Mouse (Mus musculus): ENCODE data around the gene Adam12. TPM values are rescaled to one million over a fixed set of nuclear protein-coding genes. Genes with fewer than 3 reads are reported as not detected.
"Not testable (repeated sequence)": the region's sequence is repeated elsewhere in the genome, so short reads cannot be mapped to it uniquely, and the experiment has no call there.

Adam12 gene
- total RNA-seq, 2 experiments from 2014 or later, result 3.5 to 4.9 TPM

GRCm38 (mm10) chr7:133909833-133910375 lies 322.0 kb downstream of the Adam12 start:
- intact Hi-C loops (cut with DNase I), result no loop called here
- TF ChIP-seq CTCF (IDR thresholded peaks at IDR 0.05), result no peak
- Histone ChIP-seq H3K4me3 (no peak overlapping the region), H3K27ac (no peak overlapping the region)
- DNase-seq (ENCODE audit: extremely low spot score in 1 of 2, low spot score in 2 of 2), result no peak

- TF ChIP-seq CTCF (IDR thresholded peaks at IDR 0.05), result no peak
- Histone ChIP-seq H3K4me3 (no peak overlapping the region), H3K27ac (no peak overlapping the region)
- no peak for DNase-seq (ENCODE audit: extremely low spot score in 1 of 2, low spot score in 2 of 2)
- intact Hi-C loops (cut with DNase I), result no loop called here
Observed at GRCm38 (mm10) chr7:133908966-133909365, 323.0 kb downstream of the Adam12 start.

DNA sequence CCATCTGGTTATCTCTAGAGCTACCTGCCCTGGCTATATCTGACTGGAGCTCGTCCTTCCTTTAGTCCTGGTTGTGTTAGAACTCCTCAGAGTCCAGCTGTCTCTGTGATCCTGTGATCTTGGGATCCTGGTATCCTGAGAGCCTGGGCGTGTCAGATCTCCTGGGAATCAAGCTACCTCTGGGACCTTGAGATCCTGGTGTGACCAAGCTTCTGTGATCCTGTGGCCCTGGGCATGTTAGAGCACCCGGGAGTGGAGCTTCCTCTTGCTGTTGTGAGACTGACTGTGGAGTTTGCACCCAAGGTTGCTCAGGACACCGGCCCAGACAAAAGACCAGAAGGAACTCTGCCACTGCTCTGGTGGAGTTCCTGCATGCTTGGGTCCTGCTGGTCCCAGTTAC lies 332.6 kb downstream of the Adam12 start:
- no peak for TF ChIP-seq CTCF (IDR thresholded peaks at IDR 0.05)

DNA sequence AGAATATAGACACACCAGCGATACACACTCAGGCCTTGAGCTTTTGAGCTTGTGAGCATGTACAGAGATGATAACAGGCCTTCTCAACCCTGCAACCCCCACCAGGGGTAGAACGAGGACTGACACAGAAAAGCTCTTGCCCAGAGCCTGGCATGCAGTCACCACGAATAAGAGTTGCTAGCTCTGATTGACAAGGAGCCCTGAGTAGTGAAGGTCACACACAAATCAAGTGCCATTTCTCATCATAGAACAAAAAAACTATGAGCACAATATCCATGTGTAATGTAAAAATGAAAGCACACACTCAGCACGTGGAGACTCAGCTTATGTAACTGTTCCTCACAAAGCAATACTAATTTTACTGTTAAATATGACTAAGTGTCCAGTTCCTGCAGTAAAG lies 340.1 kb downstream of the Adam12 start:
- TF ChIP-seq CTCF (IDR thresholded peaks at IDR 0.05), result no peak

More for the DNA sequence above, 332.6 kb downstream of the Adam12 start:
- H3K27ac ChIP-seq, result no peak overlapping the region
- intact Hi-C loops (cut with DNase I), result no loop called here
- no peak overlapping the region for H3K4me3 ChIP-seq
- no peak for DNase-seq (ENCODE audit: extremely low spot score in 1 of 2, low spot score in 2 of 2)

DNA sequence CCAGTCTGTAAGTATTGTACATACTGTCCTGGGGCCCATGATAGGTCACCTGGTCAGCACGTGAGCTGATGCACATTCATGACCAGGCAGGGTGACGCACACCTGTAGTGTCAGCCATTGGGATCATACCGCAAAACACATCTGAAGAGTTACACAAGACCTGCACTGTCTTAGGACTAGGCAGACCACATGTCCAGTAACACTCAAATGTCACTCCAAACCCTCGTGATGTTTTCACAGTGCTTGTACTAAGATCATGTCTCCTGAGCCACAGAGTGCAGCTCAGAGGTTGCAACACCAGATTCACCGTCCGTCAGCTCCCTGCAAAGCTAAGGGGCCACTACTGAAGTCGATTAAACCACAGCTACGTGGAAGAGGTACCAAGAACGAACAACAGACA lies 340.6 kb downstream of the Adam12 start:
- intact Hi-C loops (cut with DNase I), result no loop called here
- no peak for DNase-seq (ENCODE audit: extremely low spot score in 1 of 2, low spot score in 2 of 2)
- Histone ChIP-seq H3K4me3 (no peak overlapping the region), H3K27ac (no peak overlapping the region)
- TF ChIP-seq CTCF (IDR thresholded peaks at IDR 0.05), result no peak

More for the DNA sequence above, 340.1 kb downstream of the Adam12 start:
- no peak for DNase-seq (ENCODE audit: extremely low spot score in 1 of 2, low spot score in 2 of 2)
- intact Hi-C loops (cut with DNase I), result no loop called here
- H3K27ac ChIP-seq, result no peak overlapping the region
- H3K4me3 ChIP-seq, result no peak overlapping the region

DNA sequence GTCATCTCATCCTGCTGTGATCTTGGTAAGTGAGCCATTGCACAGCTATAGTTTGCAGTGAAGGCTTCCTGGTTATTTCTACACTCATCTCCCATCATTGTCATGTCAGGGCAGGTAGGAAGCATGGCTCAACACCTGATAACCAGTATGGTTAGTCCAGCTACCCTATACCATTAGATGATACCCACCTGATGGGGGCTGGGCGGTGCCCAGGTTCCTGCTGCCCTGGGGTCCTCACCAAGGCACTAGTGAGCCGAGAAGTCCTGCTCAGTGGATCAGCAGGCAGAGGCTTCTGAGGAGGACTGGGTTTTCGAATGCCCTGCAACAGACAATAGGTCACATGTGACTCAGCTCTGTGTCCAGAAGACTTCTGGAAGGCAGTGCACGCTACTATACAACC lies 342.0 kb downstream of the Adam12 start:
- no peak overlapping the region for H3K4me3 ChIP-seq
- no peak overlapping the region for H3K27ac ChIP-seq
- DNase-seq (ENCODE audit: extremely low spot score in 1 of 2, low spot score in 2 of 2), result no peak
- TF ChIP-seq CTCF (IDR thresholded peaks at IDR 0.05), result no peak
- intact Hi-C loops (cut with DNase I), result no loop called here

- no peak for DNase-seq (ENCODE audit: extremely low spot score in 1 of 2, low spot score in 2 of 2)
- TF ChIP-seq CTCF (IDR thresholded peaks at IDR 0.05), result no peak
- Histone ChIP-seq H3K4me3 (no peak overlapping the region), H3K27ac (no peak overlapping the region)
- intact Hi-C loops (cut with DNase I), result no loop called here
Observed at GRCm38 (mm10) chr7:133888926-133889920, 342.7 kb downstream of the Adam12 start.

DNA sequence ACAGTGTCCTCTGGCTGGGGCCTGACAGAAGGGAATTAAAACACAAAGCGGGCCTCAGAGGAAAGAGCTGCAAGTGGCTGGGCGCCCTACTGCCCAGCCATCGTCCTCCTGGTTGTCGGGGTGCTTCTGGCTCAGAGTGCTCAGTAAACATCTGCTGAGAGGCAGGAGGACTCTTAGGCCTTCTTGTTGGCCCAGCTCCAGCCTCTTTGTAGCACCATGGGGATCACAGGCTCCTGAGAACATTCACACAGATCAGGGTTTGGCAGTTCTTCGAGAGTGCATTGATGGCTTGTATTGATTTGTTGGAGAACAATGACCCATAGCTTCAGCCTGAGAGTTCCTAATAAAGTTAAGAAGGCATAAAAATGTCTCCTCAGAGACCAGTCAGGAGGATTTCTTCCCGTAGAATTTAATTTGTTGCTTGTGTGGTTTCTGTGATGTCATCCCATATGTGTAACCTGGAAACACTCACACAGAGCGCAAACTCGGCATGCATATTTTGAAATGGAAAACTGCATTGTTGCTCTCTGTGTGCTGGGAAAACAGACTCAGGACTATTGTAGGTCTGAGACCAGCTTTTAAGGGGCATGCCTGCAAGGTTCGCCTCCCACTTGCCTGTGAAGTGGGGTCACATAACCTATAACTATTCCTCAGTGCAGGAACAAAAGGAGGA lies 347.1 kb downstream of the Adam12 start:
- intact Hi-C loops (cut with DNase I); DNase-seq (ENCODE audit: extremely low spot score in 1 of 2, low spot score in 2 of 2); H3K4me3 ChIP-seq; H3K27ac ChIP-seq: not testable (repeated sequence)

GRCm38 (mm10) chr7:133879761-133880160 lies 352.2 kb downstream of the Adam12 start:
- H3K4me3 ChIP-seq, result no peak overlapping the region
- intact Hi-C loops (cut with DNase I), result no loop called here
- DNase-seq (ENCODE audit: extremely low spot score in 1 of 2, low spot score in 2 of 2), result no peak
- no peak for TF ChIP-seq CTCF (IDR thresholded peaks at IDR 0.05)
- H3K27ac ChIP-seq, result no peak overlapping the region

- DNase-seq (ENCODE audit: extremely low spot score in 1 of 2, low spot score in 2 of 2), result no peak
- no peak for TF ChIP-seq CTCF (IDR thresholded peaks at IDR 0.05)
- Histone ChIP-seq H3K27ac (no peak overlapping the region), H3K4me3 (no peak overlapping the region)
- intact Hi-C loops (cut with DNase I), result no loop called here
Observed at GRCm38 (mm10) chr7:133876646-133877342, 355.2 kb downstream of the Adam12 start.

DNA sequence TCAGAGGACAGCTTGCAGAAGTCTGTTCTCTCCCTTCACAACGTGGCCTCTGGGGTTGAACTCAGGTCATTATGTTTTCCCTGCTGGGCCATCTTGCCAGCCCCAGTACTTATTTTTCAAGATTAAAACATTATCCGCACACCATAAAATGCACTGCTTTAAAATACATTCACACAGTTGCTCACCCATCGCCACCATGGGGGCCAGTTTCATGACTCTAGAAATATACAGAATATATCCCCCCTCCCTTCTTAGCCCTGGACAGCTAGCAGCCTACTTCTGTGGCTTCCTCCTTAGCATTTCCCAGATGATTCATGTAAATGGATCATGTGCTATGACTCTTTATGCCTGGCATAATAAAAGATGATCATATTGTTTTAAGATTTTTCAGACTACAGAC lies 355.8 kb downstream of the Adam12 start:
- no peak overlapping the region for H3K4me3 ChIP-seq
- H3K27ac ChIP-seq, result no peak overlapping the region
- DNase-seq (ENCODE audit: extremely low spot score in 1 of 2, low spot score in 2 of 2), result no peak
- intact Hi-C loops (cut with DNase I), result no loop called here
- no peak for TF ChIP-seq CTCF (IDR thresholded peaks at IDR 0.05)

Data from left cerebral cortex, adult 2 months (tissue).